Mouse (Mus musculus): ENCODE data around the gene Ppp1r3a.
"Not testable (repeated sequence)": the region's sequence is repeated elsewhere in the genome, so short reads cannot be mapped to it uniquely, and the experiment has no call there.

Gene Ppp1r3a

GRCm38 (mm10) chr6:14736017-14736416 is 19.1 kb downstream of the Ppp1r3a start:
- TF ChIP-seq POU5F1 (IDR thresholded peaks at IDR 0.05; ENCODE audit: borderline replicate concordance, low read length) (no peak), NANOG (IDR thresholded peaks at IDR 0.05; ENCODE audit: borderline replicate concordance, low read length) (no peak), CTCF (conservative IDR thresholded peaks at IDR 0.05; ENCODE audit: low read length) (no peak)
- Histone ChIP-seq H3K36me3 (ENCODE audit: insufficient read depth, low read length) (no peaks in the 10 kb centered on the region), H3K27me3 (ENCODE audit: insufficient read depth, low read length) (no peaks in the 10 kb centered on the region), H3K4me3 (replicated peaks; ENCODE audit: low read length) (no peak overlapping the region), H3K9me3 (ENCODE audit: low read length) (no peaks in the 10 kb centered on the region), H3K4me1 (replicated peaks; ENCODE audit: low read depth, low read length) (no peaks in the 10 kb centered on the region)

GRCm38 (mm10) chr6:14731011-14731410 is 24.1 kb downstream of the Ppp1r3a start:
- H3K27me3 ChIP-seq (ENCODE audit: insufficient read depth, low read length) = no peaks in the 10 kb centered on the region
- TF ChIP-seq POU5F1 (IDR thresholded peaks at IDR 0.05; ENCODE audit: borderline replicate concordance, low read length) (no peak), NANOG (IDR thresholded peaks at IDR 0.05; ENCODE audit: borderline replicate concordance, low read length) (no peak), CTCF (conservative IDR thresholded peaks at IDR 0.05; ENCODE audit: low read length) (no peak)
- H3K4me1 ChIP-seq (replicated peaks; ENCODE audit: low read depth, low read length) = no peaks in the 10 kb centered on the region
- H3K4me3 ChIP-seq (replicated peaks; ENCODE audit: low read length) = no peak overlapping the region
- H3K9me3 ChIP-seq (ENCODE audit: low read length) = no peaks in the 10 kb centered on the region
- no peaks in the 10 kb centered on the region for H3K36me3 ChIP-seq (ENCODE audit: insufficient read depth, low read length)

- no peaks in the 10 kb centered on the region for H3K36me3 ChIP-seq (ENCODE audit: insufficient read depth, low read length)
- H3K4me3 ChIP-seq (replicated peaks; ENCODE audit: low read length) = no peak overlapping the region
- H3K27me3 ChIP-seq (ENCODE audit: insufficient read depth, low read length) = no peaks in the 10 kb centered on the region
- TF ChIP-seq POU5F1 (IDR thresholded peaks at IDR 0.05; ENCODE audit: borderline replicate concordance, low read length) = no peak
- no peak for TF ChIP-seq NANOG (IDR thresholded peaks at IDR 0.05; ENCODE audit: borderline replicate concordance, low read length)
- TF ChIP-seq CTCF (conservative IDR thresholded peaks at IDR 0.05; ENCODE audit: low read length) = no peak
- no peaks in the 10 kb centered on the region for H3K4me1 ChIP-seq (replicated peaks; ENCODE audit: low read depth, low read length)
- no peaks in the 10 kb centered on the region for H3K9me3 ChIP-seq (ENCODE audit: low read length)
Observed at GRCm38 (mm10) chr6:14720772-14721414, 34.2 kb downstream of the Ppp1r3a start.

GRCm38 (mm10) chr6:14720110-14720771 is 34.8 kb downstream of the Ppp1r3a start:
- no peak overlapping the region for H3K4me3 ChIP-seq (replicated peaks; ENCODE audit: low read length)

GRCm38 (mm10) chr6:14715129-14715989 is 39.7 kb downstream of the Ppp1r3a start:
- TF ChIP-seq NANOG (IDR thresholded peaks at IDR 0.05; ENCODE audit: borderline replicate concordance, low read length) = no peak
- TF ChIP-seq CTCF (conservative IDR thresholded peaks at IDR 0.05; ENCODE audit: low read length) = no peak
- TF ChIP-seq POU5F1 (IDR thresholded peaks at IDR 0.05; ENCODE audit: borderline replicate concordance, low read length) = no peak
- H3K4me3 ChIP-seq (replicated peaks; ENCODE audit: low read length) = no peak overlapping the region
- H3K36me3 ChIP-seq (ENCODE audit: insufficient read depth, low read length) = no peaks in the 10 kb centered on the region
- H3K9me3 ChIP-seq (ENCODE audit: low read length) = no peaks in the 10 kb centered on the region
- no peaks in the 10 kb centered on the region for H3K27me3 ChIP-seq (ENCODE audit: insufficient read depth, low read length)
- no peaks in the 10 kb centered on the region for H3K4me1 ChIP-seq (replicated peaks; ENCODE audit: low read depth, low read length)

More at GRCm38 (mm10) chr6:14720110-14720771, 34.8 kb downstream of the Ppp1r3a start:
- Histone ChIP-seq H3K27me3 (ENCODE audit: insufficient read depth, low read length) (no peaks in the 10 kb centered on the region), H3K36me3 (ENCODE audit: insufficient read depth, low read length) (no peaks in the 10 kb centered on the region), H3K4me1 (replicated peaks; ENCODE audit: low read depth, low read length) (no peaks in the 10 kb centered on the region), H3K9me3 (ENCODE audit: low read length) (no peaks in the 10 kb centered on the region)
- no peak for TF ChIP-seq NANOG (IDR thresholded peaks at IDR 0.05; ENCODE audit: borderline replicate concordance, low read length)
- TF ChIP-seq CTCF (conservative IDR thresholded peaks at IDR 0.05; ENCODE audit: low read length) = no peak
- TF ChIP-seq POU5F1 (IDR thresholded peaks at IDR 0.05; ENCODE audit: borderline replicate concordance, low read length) = no peak

GRCm38 (mm10) chr6:14712146-14712545 is 42.9 kb downstream of the Ppp1r3a start:
- Histone ChIP-seq H3K9me3 (ENCODE audit: low read length) (no peaks in the 10 kb centered on the region), H3K36me3 (ENCODE audit: insufficient read depth, low read length) (no peaks in the 10 kb centered on the region), H3K4me1 (replicated peaks; ENCODE audit: low read depth, low read length) (no peaks in the 10 kb centered on the region), H3K27me3 (ENCODE audit: insufficient read depth, low read length) (no peaks in the 10 kb centered on the region), H3K4me3 (replicated peaks; ENCODE audit: low read length) (no peak overlapping the region)
- TF ChIP-seq CTCF (conservative IDR thresholded peaks at IDR 0.05; ENCODE audit: low read length) (no peak), POU5F1 (IDR thresholded peaks at IDR 0.05; ENCODE audit: borderline replicate concordance, low read length) (no peak), NANOG (IDR thresholded peaks at IDR 0.05; ENCODE audit: borderline replicate concordance, low read length) (no peak)

GRCm38 (mm10) chr6:14700030-14700429 is 55.0 kb downstream of the Ppp1r3a start:
- no peaks in the 10 kb centered on the region for H3K9me3 ChIP-seq (ENCODE audit: low read length)
- H3K36me3 ChIP-seq (ENCODE audit: insufficient read depth, low read length) = no peaks in the 10 kb centered on the region
- H3K4me1 ChIP-seq (replicated peaks; ENCODE audit: low read depth, low read length) = no peaks in the 10 kb centered on the region
- no peaks in the 10 kb centered on the region for H3K27me3 ChIP-seq (ENCODE audit: insufficient read depth, low read length)
- no peak overlapping the region for H3K4me3 ChIP-seq (replicated peaks; ENCODE audit: low read length)
- no peak for TF ChIP-seq CTCF (conservative IDR thresholded peaks at IDR 0.05; ENCODE audit: low read length)
- no peak for TF ChIP-seq POU5F1 (IDR thresholded peaks at IDR 0.05; ENCODE audit: borderline replicate concordance, low read length)
- no peak for TF ChIP-seq NANOG (IDR thresholded peaks at IDR 0.05; ENCODE audit: borderline replicate concordance, low read length)

GRCm38 (mm10) chr6:14679231-14679887 is 75.7 kb downstream of the Ppp1r3a start:
- H3K4me1 ChIP-seq (replicated peaks; ENCODE audit: low read depth, low read length); H3K36me3 ChIP-seq (ENCODE audit: insufficient read depth, low read length); H3K27me3 ChIP-seq (ENCODE audit: insufficient read depth, low read length); H3K4me3 ChIP-seq (replicated peaks; ENCODE audit: low read length): not testable (repeated sequence)
- peaks cover 63% of the 10 kb centered on the region for H3K9me3 ChIP-seq (ENCODE audit: low read length)

GRCm38 (mm10) chr6:14668966-14669365 is 86.1 kb downstream of the Ppp1r3a start:
- not testable (repeated sequence) for H3K4me1 ChIP-seq (replicated peaks; ENCODE audit: low read depth, low read length); H3K4me3 ChIP-seq (replicated peaks; ENCODE audit: low read length); H3K36me3 ChIP-seq (ENCODE audit: insufficient read depth, low read length); H3K27me3 ChIP-seq (ENCODE audit: insufficient read depth, low read length)
- peaks cover 26% of the 10 kb centered on the region for H3K9me3 ChIP-seq (ENCODE audit: low read length)

- not testable (repeated sequence) for H3K4me1 ChIP-seq (replicated peaks; ENCODE audit: low read depth, low read length); H3K27me3 ChIP-seq (ENCODE audit: insufficient read depth, low read length); H3K36me3 ChIP-seq (ENCODE audit: insufficient read depth, low read length); H3K4me3 ChIP-seq (replicated peaks; ENCODE audit: low read length)
- H3K9me3 ChIP-seq (ENCODE audit: low read length) = peaks cover 23% of the 10 kb centered on the region
Observed at GRCm38 (mm10) chr6:14667651-14668050, 87.4 kb downstream of the Ppp1r3a start.

Measured in E14TG2a.4 (cell line).